Mouse (Mus musculus): ENCODE measurements around the gene Pitx2. TPM values are rescaled to one million over a fixed set of nuclear protein-coding genes. Genes with fewer than 3 reads are reported as not detected.

Pitx2 gene
- polyA plus RNA-seq, 1 experiment from 2014 or later, result 41.3 TPM

DNA sequence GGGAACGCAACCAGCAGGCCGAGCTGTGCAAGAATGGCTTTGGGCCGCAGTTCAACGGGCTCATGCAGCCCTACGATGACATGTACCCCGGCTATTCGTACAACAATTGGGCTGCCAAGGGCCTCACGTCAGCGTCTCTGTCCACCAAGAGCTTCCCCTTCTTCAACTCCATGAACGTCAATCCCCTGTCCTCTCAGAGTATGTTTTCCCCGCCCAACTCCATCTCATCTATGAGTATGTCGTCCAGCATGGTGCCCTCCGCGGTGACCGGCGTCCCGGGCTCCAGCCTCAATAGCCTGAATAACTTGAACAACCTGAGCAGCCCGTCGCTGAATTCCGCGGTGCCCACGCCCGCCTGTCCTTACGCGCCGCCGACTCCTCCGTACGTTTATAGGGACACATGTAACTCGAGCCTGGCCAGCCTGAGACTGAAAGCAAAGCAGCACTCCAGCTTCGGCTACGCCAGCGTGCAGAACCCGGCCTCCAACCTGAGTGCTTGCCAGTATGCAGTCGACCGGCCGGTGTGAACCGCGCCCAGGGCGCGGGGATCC lies 18.8 kb downstream of the Pitx2 start:
- under 1% methylated on average over 41 of the region's 41 CpGs for WGBS
- peak overlapping the region; percentile 65 for H3K4me2 ChIP-seq
- H3K9ac ChIP-seq, result peak overlapping the region; percentile 74
- H3K4me3 ChIP-seq, result peak overlapping the region; percentile 62
- ATAC-seq (ENCODE audit: insufficient number of reproducible peaks, low FRiP score), result no peak
- H3K4me1 ChIP-seq (replicated peaks), result peaks cover 25% of the 10 kb centered on the region
- H3K9me3 ChIP-seq (replicated peaks), result no peaks in the 10 kb centered on the region
- H3K36me3 ChIP-seq, result no peaks in the 10 kb centered on the region
- H3K27ac ChIP-seq (ENCODE audit: poor library complexity, severe bottlenecking), result peak overlapping the region; percentile 10
- peaks cover 49% of the 10 kb centered on the region for H3K27me3 ChIP-seq (replicated peaks)

DNA sequence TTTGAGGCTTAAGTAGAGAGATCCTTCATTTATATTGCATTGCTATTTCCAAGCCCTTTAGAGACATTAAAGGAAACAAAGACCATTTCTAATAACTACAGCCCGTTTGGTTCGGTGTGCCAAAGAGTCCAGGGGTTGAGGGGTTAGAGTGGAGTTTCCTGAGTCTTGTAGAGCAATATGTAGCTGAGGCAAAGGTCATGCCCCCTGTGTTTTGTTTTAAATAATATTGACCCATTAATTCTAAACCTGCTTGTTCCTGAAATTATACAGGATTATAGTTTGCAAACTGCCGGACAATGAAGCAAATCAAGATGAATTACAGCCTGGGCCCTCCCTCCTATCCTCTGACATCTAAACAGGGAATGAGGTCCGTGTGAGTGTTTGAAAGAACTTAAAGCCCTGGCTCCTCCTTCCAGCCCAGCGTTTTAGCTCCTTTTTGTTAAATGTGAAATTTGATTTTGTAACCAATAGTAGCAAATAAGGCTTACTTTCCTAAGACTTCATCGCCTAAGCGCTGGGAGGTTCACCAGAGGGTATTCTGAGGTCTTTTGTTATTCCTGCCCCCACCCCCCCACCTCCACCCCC lies 20.5 kb downstream of the Pitx2 start:
- Histone ChIP-seq H3K4me1 (replicated peaks) (peaks cover 17% of the 10 kb centered on the region), H3K4me2 (peak overlapping the region; percentile 60)

DNA sequence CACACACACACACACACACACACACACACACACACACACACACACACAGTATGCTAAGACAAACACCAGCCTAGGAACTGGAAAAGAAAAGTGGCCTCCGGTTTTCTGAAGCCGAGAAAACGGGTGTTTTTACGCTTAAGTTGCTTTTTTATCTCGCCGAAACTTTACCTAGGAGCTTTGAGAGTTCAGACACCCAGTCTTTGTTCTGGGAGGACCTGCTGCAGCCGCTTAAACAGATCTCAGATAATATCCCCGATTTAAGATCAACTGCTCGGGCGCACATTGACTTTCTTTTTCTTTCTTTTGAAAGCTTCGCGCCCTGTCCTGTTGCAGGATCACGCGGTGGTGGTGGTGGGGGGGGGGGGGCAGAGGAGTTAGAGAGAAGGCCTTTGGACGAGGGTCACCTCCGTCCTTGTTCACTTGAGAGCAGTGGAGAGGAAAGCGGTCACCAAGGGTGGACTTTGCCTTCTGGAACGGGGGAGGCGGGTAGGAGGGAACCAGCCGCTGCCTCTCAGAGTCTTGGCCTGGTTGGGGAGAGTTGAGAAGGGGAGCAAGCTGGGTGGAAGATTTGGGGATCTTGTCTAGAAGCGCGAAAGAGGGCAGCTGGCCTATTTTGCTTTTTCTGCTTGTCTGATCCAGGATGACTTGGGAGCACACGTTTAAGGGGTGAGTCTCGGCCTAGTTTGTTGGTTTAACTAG lies 21.2 kb downstream of the Pitx2 start:
- Histone ChIP-seq H3K4me2 (peak overlapping the region; percentile 60), H3K4me3 (peak overlapping the region; percentile 27), H3K27me3 (replicated peaks) (peaks cover 48% of the 10 kb centered on the region), H3K4me1 (replicated peaks) (peaks cover 13% of the 10 kb centered on the region), H3K9ac (peak overlapping the region; percentile 64), H3K9me3 (replicated peaks) (no peaks in the 10 kb centered on the region), H3K27ac (ENCODE audit: poor library complexity, severe bottlenecking) (peak overlapping the region; percentile 36; the same call in 1 of the 2 replicates), H3K36me3 (no peaks in the 10 kb centered on the region)
- 6% methylated on average over 24 of the region's 24 CpGs for WGBS
- ATAC-seq (ENCODE audit: insufficient number of reproducible peaks, low FRiP score), result no peak

More for the DNA sequence above, 20.5 kb downstream of the Pitx2 start:
- Histone ChIP-seq H3K36me3 (no peaks in the 10 kb centered on the region), H3K4me3 (peak overlapping the region; percentile 27), H3K27ac (ENCODE audit: poor library complexity, severe bottlenecking) (peak overlapping the region; percentile 36; the same call in 1 of the 2 replicates), H3K9ac (peak overlapping the region; percentile 64; the same call in 1 of the 2 replicates), H3K27me3 (replicated peaks) (peaks cover 48% of the 10 kb centered on the region), H3K9me3 (replicated peaks) (no peaks in the 10 kb centered on the region)
- ATAC-seq (ENCODE audit: insufficient number of reproducible peaks, low FRiP score), result no peak
- WGBS, result 8% methylated on average over 7 of the region's 7 CpGs

DNA sequence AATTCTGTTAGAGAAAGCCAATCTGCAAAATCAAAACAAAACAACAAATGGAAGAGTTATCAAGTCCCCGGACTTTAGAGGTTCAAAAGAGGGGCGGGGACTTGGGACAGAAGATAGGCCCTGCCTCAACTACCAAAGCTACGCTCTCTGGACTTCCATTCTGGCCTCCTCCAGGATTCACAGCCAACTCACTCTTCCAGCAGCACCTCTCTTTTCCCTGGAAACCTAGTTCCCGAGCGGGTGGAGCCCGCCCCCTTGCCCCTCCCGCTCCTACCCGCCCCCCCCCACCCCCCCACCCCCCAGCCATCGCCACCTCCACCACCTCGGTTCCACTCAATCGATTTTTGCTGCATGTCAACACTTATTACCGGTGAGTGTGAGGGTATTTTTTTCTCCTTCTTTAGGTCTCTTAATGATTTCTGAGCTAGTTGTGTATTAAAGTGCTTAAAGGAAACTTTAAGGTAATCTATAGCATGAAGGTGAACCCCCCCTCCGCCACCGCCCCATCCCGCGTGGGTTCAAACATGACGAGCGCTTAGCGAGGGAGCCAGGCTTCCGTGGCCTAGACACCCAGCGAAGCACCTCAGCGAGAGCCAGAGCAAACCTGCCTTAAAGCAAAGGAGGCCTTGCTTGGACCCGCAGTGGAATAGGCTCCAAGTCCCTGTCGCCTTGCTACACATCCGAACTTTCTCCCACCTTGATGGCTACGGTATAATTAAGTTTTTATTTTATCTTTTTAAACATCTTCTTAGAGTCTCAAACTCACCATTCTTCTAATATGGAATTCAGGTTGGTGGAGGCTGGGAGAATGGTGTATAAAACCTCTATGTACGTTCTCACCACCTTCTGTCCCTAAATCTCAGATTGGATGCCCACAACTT lies 21.9 kb downstream of the Pitx2 start:
- peak overlapping the region; percentile 64 for H3K9ac ChIP-seq
- peak overlapping the region; percentile 32 for H3K4me3 ChIP-seq
- H3K4me2 ChIP-seq, result peak overlapping the region; percentile 60

DNA sequence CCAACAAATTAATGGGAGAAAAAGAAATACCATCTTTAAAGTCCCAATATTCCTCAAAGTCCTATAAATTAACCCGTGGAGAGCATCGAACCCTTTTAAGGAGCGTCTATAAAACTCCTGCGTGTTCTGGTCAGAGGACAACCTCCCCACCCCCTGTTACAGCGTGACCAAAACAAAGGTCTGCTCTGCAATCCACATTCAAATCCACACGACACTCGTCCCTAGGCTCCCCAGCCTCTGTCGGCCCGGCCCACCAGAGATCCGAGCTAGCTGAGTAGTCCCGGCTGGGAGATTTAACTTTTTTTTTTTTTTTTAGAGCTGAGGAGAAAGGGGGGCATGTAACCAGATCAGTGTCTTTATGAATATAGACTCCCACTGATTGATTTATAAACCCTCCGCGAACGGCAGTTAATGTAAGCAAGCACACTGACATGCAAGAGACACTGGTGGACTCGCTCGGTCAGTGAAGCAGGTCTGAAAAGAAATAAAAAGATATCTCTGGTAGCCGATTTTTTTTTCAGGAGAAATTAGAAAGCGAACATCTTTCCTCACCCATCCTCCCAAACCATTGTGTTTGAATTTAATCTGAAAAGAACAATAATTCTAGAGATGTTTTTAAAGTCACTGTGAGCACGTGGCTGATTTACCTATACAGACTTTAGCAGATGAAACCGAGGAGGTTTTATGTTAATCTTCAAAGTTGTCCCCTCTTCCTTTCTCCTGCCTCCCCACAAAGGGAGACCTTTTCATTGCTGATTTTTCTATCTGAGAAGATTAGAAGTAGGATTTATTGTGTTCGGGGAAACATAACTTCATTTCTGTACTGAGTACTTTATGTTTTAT lies 23.0 kb downstream of the Pitx2 start:
- WGBS, result 3% methylated on average over 21 of the region's 21 CpGs
- H3K36me3 ChIP-seq, result no peaks in the 10 kb centered on the region
- H3K4me1 ChIP-seq (replicated peaks), result peaks cover 19% of the 10 kb centered on the region
- ATAC-seq (ENCODE audit: insufficient number of reproducible peaks, low FRiP score), result no peak
- H3K9me3 ChIP-seq (replicated peaks), result no peaks in the 10 kb centered on the region
- H3K27me3 ChIP-seq (replicated peaks), result peaks cover 57% of the 10 kb centered on the region
- no peak overlapping the region for H3K27ac ChIP-seq (ENCODE audit: poor library complexity, severe bottlenecking)
- H3K4me2 ChIP-seq, result peak overlapping the region; percentile 60
- H3K4me3 ChIP-seq, result peak overlapping the region; percentile 10
- H3K9ac ChIP-seq, result no peak overlapping the region

More for the DNA sequence above, 21.9 kb downstream of the Pitx2 start:
- Histone ChIP-seq H3K27ac (ENCODE audit: poor library complexity, severe bottlenecking) (peak overlapping the region; percentile 36; the same call in 1 of the 2 replicates), H3K27me3 (replicated peaks) (peaks cover 52% of the 10 kb centered on the region), H3K36me3 (no peaks in the 10 kb centered on the region), H3K4me1 (replicated peaks) (peaks cover 12% of the 10 kb centered on the region), H3K9me3 (replicated peaks) (no peaks in the 10 kb centered on the region)
- no peak for ATAC-seq (ENCODE audit: insufficient number of reproducible peaks, low FRiP score)
- WGBS, result 4% methylated on average over 25 of the region's 27 CpGs

DNA sequence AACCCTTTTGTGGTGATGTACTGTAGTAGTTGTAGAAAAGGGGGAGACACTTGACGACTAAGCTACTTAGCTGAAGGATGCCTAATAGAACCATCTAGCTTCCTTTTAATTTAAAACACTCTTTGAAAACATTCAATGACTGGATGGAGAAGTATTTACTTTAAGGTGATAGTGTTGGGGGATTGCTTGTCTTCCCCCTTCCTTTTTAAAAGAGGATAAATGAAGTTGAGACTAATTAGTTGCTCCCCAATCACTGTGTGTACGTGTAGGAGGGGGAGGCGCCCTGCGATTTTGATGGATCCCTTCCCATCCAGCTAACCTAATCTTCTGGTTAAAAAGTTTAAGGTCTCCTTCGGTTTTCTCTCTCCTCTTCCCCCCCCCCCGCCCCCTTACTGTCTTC lies 23.7 kb downstream of the Pitx2 start:
- WGBS, result 2% methylated on average over 6 of the region's 6 CpGs
- H3K4me3 ChIP-seq, result peak overlapping the region; percentile 37; the same call in 1 of the 2 replicates
- peak overlapping the region; percentile 63 for H3K4me2 ChIP-seq

DNA sequence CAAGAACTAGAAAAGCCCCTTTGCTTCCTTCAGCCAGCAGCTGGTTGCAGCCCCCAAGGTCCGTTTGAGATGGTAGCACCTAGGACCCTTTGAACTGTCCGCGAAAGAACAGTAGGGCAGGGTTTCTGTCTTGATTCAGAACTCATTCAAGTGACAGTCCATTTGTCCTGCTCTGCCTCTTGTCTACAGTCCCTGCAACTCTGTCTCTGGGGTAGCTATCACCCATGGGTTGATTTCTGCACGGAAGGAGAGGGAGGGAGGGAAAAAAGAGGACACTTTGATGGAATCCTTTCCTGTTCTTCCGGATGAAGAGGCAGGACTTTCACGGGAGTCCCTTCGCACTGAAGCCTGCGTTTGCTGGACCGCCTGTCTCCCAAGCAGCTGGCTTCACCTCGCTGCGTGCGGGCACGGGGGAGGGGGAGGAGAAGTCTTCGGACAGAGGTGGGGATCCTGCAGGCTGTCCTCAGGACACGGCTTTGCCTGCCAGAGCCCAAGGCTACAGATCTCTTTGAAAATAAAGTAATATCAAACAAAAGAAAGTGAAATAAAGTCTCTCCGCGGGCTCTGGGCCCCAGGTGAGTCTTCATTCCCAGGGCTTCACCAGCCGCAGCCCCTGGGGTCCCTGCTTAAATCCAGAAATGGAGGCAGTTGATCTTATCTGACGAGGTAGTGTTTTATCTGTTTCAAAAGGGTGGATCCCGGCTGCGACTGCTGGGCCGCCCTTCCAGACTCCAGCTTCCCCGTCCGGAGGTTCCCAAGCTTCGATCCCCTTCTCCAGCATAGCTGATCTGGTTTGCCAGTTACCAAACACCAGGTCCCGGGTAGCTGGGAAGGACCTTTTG lies 24.5 kb downstream of the Pitx2 start:
- Histone ChIP-seq H3K27me3 (replicated peaks) (peaks cover 54% of the 10 kb centered on the region), H3K27ac (ENCODE audit: poor library complexity, severe bottlenecking) (no peak overlapping the region), H3K4me2 (peak overlapping the region; percentile 63), H3K4me1 (replicated peaks) (peaks cover 12% of the 10 kb centered on the region), H3K4me3 (peak overlapping the region; percentile 37), H3K9me3 (replicated peaks) (no peaks in the 10 kb centered on the region), H3K9ac (peak overlapping the region; percentile 22), H3K36me3 (no peaks in the 10 kb centered on the region)
- under 1% methylated on average over 26 of the region's 26 CpGs for WGBS
- no peak for ATAC-seq (ENCODE audit: insufficient number of reproducible peaks, low FRiP score)

More for the DNA sequence above, 23.7 kb downstream of the Pitx2 start:
- Histone ChIP-seq H3K27me3 (replicated peaks) (peaks cover 55% of the 10 kb centered on the region), H3K9ac (no peak overlapping the region), H3K27ac (ENCODE audit: poor library complexity, severe bottlenecking) (no peak overlapping the region), H3K4me1 (replicated peaks) (peaks cover 16% of the 10 kb centered on the region), H3K9me3 (replicated peaks) (no peaks in the 10 kb centered on the region), H3K36me3 (no peaks in the 10 kb centered on the region)
- no peak for ATAC-seq (ENCODE audit: insufficient number of reproducible peaks, low FRiP score)

DNA sequence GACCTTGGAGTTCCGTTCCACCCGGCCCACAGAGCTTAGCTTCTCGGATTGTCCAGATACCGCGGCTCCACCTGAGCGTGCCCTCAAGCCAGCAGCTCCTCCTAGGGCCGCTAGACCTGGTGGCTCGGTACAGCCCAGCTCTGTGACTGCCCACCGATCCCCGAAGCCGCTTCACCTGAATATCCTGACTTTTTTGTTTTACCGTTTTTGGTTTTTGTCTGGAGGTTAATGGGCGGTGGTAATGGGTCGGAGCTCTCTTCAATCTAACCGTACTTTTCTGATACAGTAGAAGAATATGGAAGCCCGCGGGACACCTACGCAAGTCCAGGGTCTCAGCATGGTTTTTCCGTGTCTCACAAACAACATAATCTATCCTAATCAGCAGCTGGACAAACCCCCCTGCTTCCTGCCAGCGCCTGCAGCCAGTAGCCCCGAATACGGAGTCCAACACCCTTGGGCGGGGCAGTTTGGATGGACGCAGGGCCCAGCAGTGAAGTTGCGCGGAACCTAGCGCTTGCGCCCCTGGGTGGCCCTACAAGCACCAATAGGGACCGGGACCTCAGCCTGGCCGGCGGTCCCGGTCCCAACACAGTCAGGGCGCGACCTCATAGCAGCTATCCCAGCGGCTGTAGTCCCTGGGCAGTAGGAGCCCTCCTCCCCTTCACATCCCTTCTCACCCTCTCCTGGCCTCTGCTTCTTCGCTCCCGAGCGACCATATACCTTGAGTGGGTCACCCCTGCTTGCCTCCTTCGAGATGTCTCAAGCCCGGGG lies 25.3 kb downstream of the Pitx2 start:
- under 1% methylated on average over 40 of the region's 40 CpGs for WGBS
- ATAC-seq (ENCODE audit: insufficient number of reproducible peaks, low FRiP score), result peak; percentile 36; the same call in 1 of the 2 replicates

More for the DNA sequence above, 25.3 kb downstream of the Pitx2 start:
- peaks cover 54% of the 10 kb centered on the region for H3K27me3 ChIP-seq (replicated peaks)
- peaks cover 12% of the 10 kb centered on the region for H3K4me1 ChIP-seq (replicated peaks)
- peak overlapping the region; percentile 39 for H3K9ac ChIP-seq
- H3K36me3 ChIP-seq, result no peaks in the 10 kb centered on the region
- H3K27ac ChIP-seq (ENCODE audit: poor library complexity, severe bottlenecking), result no peak overlapping the region
- no peaks in the 10 kb centered on the region for H3K9me3 ChIP-seq (replicated peaks)
- peak overlapping the region; percentile 63 for H3K4me2 ChIP-seq
- H3K4me3 ChIP-seq, result peak overlapping the region; percentile 37

All from heart, embryonic 12.5 days (tissue).